Mouse (Mus musculus): ENCODE measurements around the gene Dgkz. TPM values are rescaled to one million over a fixed set of nuclear protein-coding genes. Genes with fewer than 3 reads are reported as not detected.
A peak's percentile ranks its signal among the peaks of the same experiment; 100 is the strongest.

The Dgkz gene
- polyA plus RNA-seq, 1 experiment from 2014 or later: 28.2 TPM

GRCm38 (mm10) chr2:91967962-91968361 is 7.7 kb downstream of the Dgkz start:
- ATAC-seq (replicated peaks): no peak
- H3K9me3 ChIP-seq: no peaks in the 10 kb centered on the region
- WGBS: 76% methylated on average over 11 of the region's 11 CpGs
- H3K27ac ChIP-seq (replicated peaks): no peak overlapping the region
- no peak overlapping the region for H3K4me3 ChIP-seq
- peaks cover 6% of the 10 kb centered on the region; the same call in 1 of the 2 replicates for H3K27me3 ChIP-seq
- no peak overlapping the region for H3K4me2 ChIP-seq (replicated peaks)
- H3K9ac ChIP-seq (replicated peaks): no peak overlapping the region
- H3K36me3 ChIP-seq: no peaks in the 10 kb centered on the region
- H3K4me1 ChIP-seq: peaks cover 18% of the 10 kb centered on the region

GRCm38 (mm10) chr2:91966367-91966766 is 9.3 kb downstream of the Dgkz start:
- Histone ChIP-seq H3K27me3 (peaks cover 6% of the 10 kb centered on the region; the same call in 1 of the 2 replicates), H3K9ac (replicated peaks) (no peak overlapping the region), H3K27ac (replicated peaks) (no peak overlapping the region), H3K4me3 (no peak overlapping the region), H3K36me3 (no peaks in the 10 kb centered on the region), H3K9me3 (no peaks in the 10 kb centered on the region), H3K4me2 (replicated peaks) (no peak overlapping the region), H3K4me1 (peaks cover 22% of the 10 kb centered on the region)
- no peak for ATAC-seq (replicated peaks)
- WGBS: 85% methylated on average over 5 of the region's 5 CpGs

GRCm38 (mm10) chr2:91965417-91965816 is 10.2 kb downstream of the Dgkz start:
- no peak for ATAC-seq (replicated peaks)
- H3K36me3 ChIP-seq: no peaks in the 10 kb centered on the region
- H3K27ac ChIP-seq (replicated peaks): no peak overlapping the region
- no peaks in the 10 kb centered on the region for H3K9me3 ChIP-seq
- H3K4me2 ChIP-seq (replicated peaks): no peak overlapping the region
- WGBS: 23% methylated on average over 20 of the region's 20 CpGs
- peaks cover 6% of the 10 kb centered on the region; the same call in 1 of the 2 replicates for H3K27me3 ChIP-seq
- peaks cover 14% of the 10 kb centered on the region for H3K4me1 ChIP-seq
- H3K9ac ChIP-seq (replicated peaks): no peak overlapping the region
- no peak overlapping the region for H3K4me3 ChIP-seq

- Histone ChIP-seq H3K27me3 (peaks cover 6% of the 10 kb centered on the region; the same call in 1 of the 2 replicates), H3K36me3 (no peaks in the 10 kb centered on the region), H3K4me3 (no peak overlapping the region), H3K4me1 (peaks cover 17% of the 10 kb centered on the region), H3K27ac (replicated peaks) (no peak overlapping the region), H3K4me2 (replicated peaks) (no peak overlapping the region), H3K9me3 (no peaks in the 10 kb centered on the region), H3K9ac (replicated peaks) (no peak overlapping the region)
- WGBS: 81% methylated on average over 3 of the region's 3 CpGs
- no peak for ATAC-seq (replicated peaks)
Observed at GRCm38 (mm10) chr2:91964610-91965204, 11.0 kb downstream of the Dgkz start.

GRCm38 (mm10) chr2:91963443-91963932 is 12.2 kb downstream of the Dgkz start:
- H3K4me3 ChIP-seq: peak overlapping the region; percentile 92
- WGBS: 0% methylated on average over 50 of the region's 57 CpGs
- H3K27me3 ChIP-seq: peaks cover 6% of the 10 kb centered on the region; the same call in 1 of the 2 replicates
- ATAC-seq (replicated peaks): peak; percentile 88
- peak overlapping the region; percentile 67 for H3K27ac ChIP-seq (replicated peaks)
- H3K9me3 ChIP-seq: no peaks in the 10 kb centered on the region
- peak overlapping the region; percentile 90 for H3K9ac ChIP-seq (replicated peaks)
- H3K36me3 ChIP-seq: no peaks in the 10 kb centered on the region
- H3K4me1 ChIP-seq: peaks cover 22% of the 10 kb centered on the region
- peak overlapping the region; percentile 89 for H3K4me2 ChIP-seq (replicated peaks)

- peak; percentile 33; the same call in 1 of the 2 replicates for ATAC-seq (replicated peaks)
- peaks cover 25% of the 10 kb centered on the region for H3K4me1 ChIP-seq
- H3K4me3 ChIP-seq: peak overlapping the region; percentile 92
- peaks cover 6% of the 10 kb centered on the region; the same call in 1 of the 2 replicates for H3K27me3 ChIP-seq
- peak overlapping the region; percentile 89 for H3K4me2 ChIP-seq (replicated peaks)
- H3K27ac ChIP-seq (replicated peaks): peak overlapping the region; percentile 67
- H3K9me3 ChIP-seq: no peaks in the 10 kb centered on the region
- H3K36me3 ChIP-seq: no peaks in the 10 kb centered on the region
- H3K9ac ChIP-seq (replicated peaks): peak overlapping the region; percentile 90
- under 1% methylated on average over 39 of the region's 39 CpGs for WGBS
Observed at GRCm38 (mm10) chr2:91962864-91963401, 12.7 kb downstream of the Dgkz start.

- no peak for ATAC-seq (replicated peaks)
- Histone ChIP-seq H3K4me2 (replicated peaks) (peak overlapping the region; percentile 89), H3K4me1 (peaks cover 33% of the 10 kb centered on the region), H3K36me3 (no peaks in the 10 kb centered on the region), H3K27me3 (peaks cover 6% of the 10 kb centered on the region; the same call in 1 of the 2 replicates), H3K9me3 (no peaks in the 10 kb centered on the region), H3K27ac (replicated peaks) (no peak overlapping the region), H3K4me3 (peak overlapping the region; percentile 92), H3K9ac (replicated peaks) (peak overlapping the region; percentile 90)
- WGBS: 50% methylated on average over 4 of the region's 4 CpGs
Observed at GRCm38 (mm10) chr2:91961901-91962761, 13.5 kb downstream of the Dgkz start.

GRCm38 (mm10) chr2:91960459-91960858 is 15.2 kb downstream of the Dgkz start:
- H3K4me3 ChIP-seq: no peak overlapping the region
- H3K4me1 ChIP-seq: peaks cover 44% of the 10 kb centered on the region
- no peaks in the 10 kb centered on the region; the same call in 1 of the 2 replicates for H3K27me3 ChIP-seq
- H3K36me3 ChIP-seq: no peaks in the 10 kb centered on the region
- ATAC-seq (replicated peaks): no peak
- no peak overlapping the region for H3K4me2 ChIP-seq (replicated peaks)
- 88% methylated on average over 5 of the region's 5 CpGs for WGBS
- no peaks in the 10 kb centered on the region for H3K9me3 ChIP-seq
- no peak overlapping the region for H3K27ac ChIP-seq (replicated peaks)
- no peak overlapping the region for H3K9ac ChIP-seq (replicated peaks)

- ATAC-seq (replicated peaks): no peak
- Histone ChIP-seq H3K36me3 (no peaks in the 10 kb centered on the region), H3K4me1 (peaks cover 50% of the 10 kb centered on the region), H3K9ac (replicated peaks) (no peak overlapping the region), H3K27me3 (no peaks in the 10 kb centered on the region), H3K4me2 (replicated peaks) (no peak overlapping the region), H3K9me3 (no peaks in the 10 kb centered on the region), H3K27ac (replicated peaks) (no peak overlapping the region), H3K4me3 (no peak overlapping the region)
- WGBS: 71% methylated on average over 11 of the region's 11 CpGs
Observed at GRCm38 (mm10) chr2:91959544-91960410, 15.9 kb downstream of the Dgkz start.

- no peaks in the 10 kb centered on the region for H3K9me3 ChIP-seq
- no peaks in the 10 kb centered on the region for H3K36me3 ChIP-seq
- ATAC-seq (replicated peaks): no peak
- H3K27me3 ChIP-seq: no peaks in the 10 kb centered on the region
- no peak overlapping the region for H3K27ac ChIP-seq (replicated peaks)
- no peak overlapping the region for H3K9ac ChIP-seq (replicated peaks)
- H3K4me1 ChIP-seq: peaks cover 53% of the 10 kb centered on the region
- no peak overlapping the region for H3K4me3 ChIP-seq
- WGBS: 47% methylated on average over 10 of the region's 10 CpGs
- no peak overlapping the region for H3K4me2 ChIP-seq (replicated peaks)
Observed at GRCm38 (mm10) chr2:91958701-91959457, 16.8 kb downstream of the Dgkz start.

- Histone ChIP-seq H3K27me3 (no peaks in the 10 kb centered on the region), H3K9ac (replicated peaks) (no peak overlapping the region), H3K36me3 (no peaks in the 10 kb centered on the region), H3K4me2 (replicated peaks) (no peak overlapping the region), H3K27ac (replicated peaks) (0 out of 2 replicates have a peak overlapping the region, but pooled peaks have one; percentile 76), H3K9me3 (no peaks in the 10 kb centered on the region), H3K4me3 (no peak overlapping the region), H3K4me1 (peaks cover 56% of the 10 kb centered on the region)
- 68% methylated on average over 8 of the region's 8 CpGs for WGBS
- ATAC-seq (replicated peaks): no peak
Observed at GRCm38 (mm10) chr2:91958049-91958448, 17.6 kb downstream of the Dgkz start.

Measured in forebrain, embryonic 15.5 days (tissue).